Mouse (Mus musculus): ENCODE results near the gene Ergic1. TPM values are rescaled to one million over a fixed set of nuclear protein-coding genes. Genes with fewer than 3 reads are reported as not detected.

The Ergic1 gene
- polyA plus RNA-seq, 1 experiment from 2014 or later, result 115 TPM

- H3K27ac ChIP-seq (ENCODE audit: poor library complexity, severe bottlenecking), result peak overlapping the region; percentile 42; the same call in 1 of the 2 replicates
- ATAC-seq (ENCODE audit: insufficient number of reproducible peaks, low FRiP score), result no peak
- peaks cover 29% of the 10 kb centered on the region for H3K36me3 ChIP-seq
- H3K9ac ChIP-seq, result peak overlapping the region; percentile 32; the same call in 1 of the 2 replicates
- no peaks in the 10 kb centered on the region for H3K27me3 ChIP-seq (replicated peaks)
- WGBS, result 59% methylated on average over 7 of the region's 7 CpGs
- H3K4me3 ChIP-seq, result no peak overlapping the region
- H3K4me1 ChIP-seq (replicated peaks), result peaks cover 77% of the 10 kb centered on the region
- H3K9me3 ChIP-seq (replicated peaks), result no peaks in the 10 kb centered on the region
- H3K4me2 ChIP-seq, result no peak overlapping the region
Measured at GRCm38 (mm10) chr17:26576833-26577232, 15.5 kb downstream of the Ergic1 start.

- Histone ChIP-seq H3K9me3 (replicated peaks) (no peaks in the 10 kb centered on the region), H3K27ac (ENCODE audit: poor library complexity, severe bottlenecking) (peak overlapping the region; percentile 42; the same call in 1 of the 2 replicates), H3K4me3 (no peak overlapping the region), H3K36me3 (peaks cover 28% of the 10 kb centered on the region), H3K4me1 (replicated peaks) (peaks cover 82% of the 10 kb centered on the region), H3K4me2 (no peak overlapping the region), H3K9ac (peak overlapping the region; percentile 32; the same call in 1 of the 2 replicates), H3K27me3 (replicated peaks) (no peaks in the 10 kb centered on the region)
- WGBS, result 57% methylated on average over 11 of the region's 11 CpGs
- ATAC-seq (ENCODE audit: insufficient number of reproducible peaks, low FRiP score), result no peak
Measured at GRCm38 (mm10) chr17:26577309-26577708, 16.0 kb downstream of the Ergic1 start.

- H3K27ac ChIP-seq (ENCODE audit: poor library complexity, severe bottlenecking), result peak overlapping the region; percentile 7; the same call in 1 of the 2 replicates
- no peak for ATAC-seq (ENCODE audit: insufficient number of reproducible peaks, low FRiP score)
- H3K4me2 ChIP-seq, result no peak overlapping the region
- H3K27me3 ChIP-seq (replicated peaks), result no peaks in the 10 kb centered on the region
- peaks cover 89% of the 10 kb centered on the region for H3K4me1 ChIP-seq (replicated peaks)
- WGBS, result 68% methylated on average over 7 of the region's 7 CpGs
- peaks cover 29% of the 10 kb centered on the region for H3K36me3 ChIP-seq
- H3K9ac ChIP-seq, result no peak overlapping the region
- H3K9me3 ChIP-seq (replicated peaks), result no peaks in the 10 kb centered on the region
- H3K4me3 ChIP-seq, result no peak overlapping the region
Measured at GRCm38 (mm10) chr17:26578162-26578561, 16.9 kb downstream of the Ergic1 start.

GRCm38 (mm10) chr17:26578771-26579170 is 17.5 kb downstream of the Ergic1 start:
- peaks cover 29% of the 10 kb centered on the region for H3K36me3 ChIP-seq
- H3K27ac ChIP-seq (ENCODE audit: poor library complexity, severe bottlenecking), result 0 out of 2 replicates have a peak overlapping the region, but pooled peaks have one; percentile 7
- no peak for ATAC-seq (ENCODE audit: insufficient number of reproducible peaks, low FRiP score)
- 0 out of 2 replicates have a peak overlapping the region, but pooled peaks have one; percentile 29 for H3K9ac ChIP-seq
- no peaks in the 10 kb centered on the region for H3K27me3 ChIP-seq (replicated peaks)
- H3K4me2 ChIP-seq, result no peak overlapping the region
- peaks cover 89% of the 10 kb centered on the region for H3K4me1 ChIP-seq (replicated peaks)
- H3K4me3 ChIP-seq, result no peak overlapping the region
- no peaks in the 10 kb centered on the region for H3K9me3 ChIP-seq (replicated peaks)
- WGBS, result 92% methylated on average over 11 of the region's 11 CpGs

- Histone ChIP-seq H3K9ac (0 out of 2 replicates have a peak overlapping the region, but pooled peaks have one; percentile 29), H3K9me3 (replicated peaks) (no peaks in the 10 kb centered on the region), H3K4me2 (no peak overlapping the region), H3K27me3 (replicated peaks) (no peaks in the 10 kb centered on the region), H3K4me1 (replicated peaks) (peaks cover 89% of the 10 kb centered on the region), H3K4me3 (no peak overlapping the region), H3K27ac (ENCODE audit: poor library complexity, severe bottlenecking) (0 out of 2 replicates have a peak overlapping the region, but pooled peaks have one; percentile 8), H3K36me3 (peaks cover 29% of the 10 kb centered on the region)
- no peak for ATAC-seq (ENCODE audit: insufficient number of reproducible peaks, low FRiP score)
- WGBS, result 55% methylated on average over 6 of the region's 6 CpGs
Measured at GRCm38 (mm10) chr17:26579396-26579795, 18.1 kb downstream of the Ergic1 start.

- no peaks in the 10 kb centered on the region for H3K9me3 ChIP-seq (replicated peaks)
- no peak overlapping the region for H3K27ac ChIP-seq (ENCODE audit: poor library complexity, severe bottlenecking)
- H3K27me3 ChIP-seq (replicated peaks), result no peaks in the 10 kb centered on the region
- ATAC-seq (ENCODE audit: insufficient number of reproducible peaks, low FRiP score), result no peak
- no peak overlapping the region for H3K9ac ChIP-seq
- peaks cover 20% of the 10 kb centered on the region for H3K36me3 ChIP-seq
- H3K4me2 ChIP-seq, result no peak overlapping the region
- peaks cover 84% of the 10 kb centered on the region for H3K4me1 ChIP-seq (replicated peaks)
- H3K4me3 ChIP-seq, result no peak overlapping the region
- WGBS, result 98% methylated on average over 3 of the region's 3 CpGs
Measured at GRCm38 (mm10) chr17:26580873-26581401, 19.6 kb downstream of the Ergic1 start.

- Histone ChIP-seq H3K9ac (0 out of 2 replicates have a peak overlapping the region, but pooled peaks have one; percentile 25), H3K27me3 (replicated peaks) (no peaks in the 10 kb centered on the region), H3K27ac (ENCODE audit: poor library complexity, severe bottlenecking) (peak overlapping the region; percentile 95; the same call in 1 of the 2 replicates), H3K36me3 (peaks cover 30% of the 10 kb centered on the region), H3K4me1 (replicated peaks) (peaks cover 71% of the 10 kb centered on the region), H3K4me2 (no peak overlapping the region), H3K9me3 (replicated peaks) (no peaks in the 10 kb centered on the region), H3K4me3 (no peak overlapping the region)
- no peak for ATAC-seq (ENCODE audit: insufficient number of reproducible peaks, low FRiP score)
- WGBS, result 84% methylated on average over 5 of the region's 5 CpGs
Measured at GRCm38 (mm10) chr17:26582297-26582696, 21.0 kb downstream of the Ergic1 start.

GRCm38 (mm10) chr17:26583056-26583455 is 21.8 kb downstream of the Ergic1 start:
- H3K9ac ChIP-seq, result no peak overlapping the region
- H3K27ac ChIP-seq (ENCODE audit: poor library complexity, severe bottlenecking), result peak overlapping the region; percentile 95
- ATAC-seq (ENCODE audit: insufficient number of reproducible peaks, low FRiP score), result no peak
- no peak overlapping the region for H3K4me2 ChIP-seq
- 95% methylated on average over 9 of the region's 9 CpGs for WGBS
- peaks cover 71% of the 10 kb centered on the region for H3K4me1 ChIP-seq (replicated peaks)
- H3K36me3 ChIP-seq, result peaks cover 38% of the 10 kb centered on the region
- no peaks in the 10 kb centered on the region for H3K9me3 ChIP-seq (replicated peaks)
- no peak overlapping the region for H3K4me3 ChIP-seq
- no peaks in the 10 kb centered on the region for H3K27me3 ChIP-seq (replicated peaks)

- H3K4me2 ChIP-seq, result peak overlapping the region; percentile 58; the same call in 1 of the 2 replicates
- H3K4me3 ChIP-seq, result no peak overlapping the region
- peak overlapping the region; percentile 95 for H3K27ac ChIP-seq (ENCODE audit: poor library complexity, severe bottlenecking)
- no peaks in the 10 kb centered on the region for H3K9me3 ChIP-seq (replicated peaks)
- no peak for ATAC-seq (ENCODE audit: insufficient number of reproducible peaks, low FRiP score)
- no peaks in the 10 kb centered on the region for H3K27me3 ChIP-seq (replicated peaks)
- peaks cover 68% of the 10 kb centered on the region for H3K4me1 ChIP-seq (replicated peaks)
- 50% methylated on average over 6 of the region's 6 CpGs for WGBS
- peaks cover 42% of the 10 kb centered on the region for H3K36me3 ChIP-seq
- H3K9ac ChIP-seq, result peak overlapping the region; percentile 66; the same call in 1 of the 2 replicates
Measured at GRCm38 (mm10) chr17:26583606-26584005, 22.3 kb downstream of the Ergic1 start.

- Histone ChIP-seq H3K4me2 (peak overlapping the region; percentile 58), H3K27ac (ENCODE audit: poor library complexity, severe bottlenecking) (peak overlapping the region; percentile 95), H3K4me1 (replicated peaks) (peaks cover 63% of the 10 kb centered on the region), H3K4me3 (0 out of 2 replicates have a peak overlapping the region, but pooled peaks have one; percentile 17), H3K27me3 (replicated peaks) (no peaks in the 10 kb centered on the region), H3K36me3 (peaks cover 45% of the 10 kb centered on the region), H3K9me3 (replicated peaks) (no peaks in the 10 kb centered on the region), H3K9ac (peak overlapping the region; percentile 66)
- ATAC-seq (ENCODE audit: insufficient number of reproducible peaks, low FRiP score), result peak; percentile 10; the same call in 1 of the 2 replicates
- 6% methylated on average over 4 of the region's 4 CpGs for WGBS
Measured at GRCm38 (mm10) chr17:26584063-26584462, 22.8 kb downstream of the Ergic1 start.

- H3K27ac ChIP-seq (ENCODE audit: poor library complexity, severe bottlenecking), result peak overlapping the region; percentile 95
- no peaks in the 10 kb centered on the region for H3K9me3 ChIP-seq (replicated peaks)
- H3K4me2 ChIP-seq, result peak overlapping the region; percentile 58
- H3K4me3 ChIP-seq, result peak overlapping the region; percentile 17
- ATAC-seq (ENCODE audit: insufficient number of reproducible peaks, low FRiP score), result peak; percentile 91
- peaks cover 57% of the 10 kb centered on the region for H3K4me1 ChIP-seq (replicated peaks)
- H3K36me3 ChIP-seq, result peaks cover 45% of the 10 kb centered on the region
- 6% methylated on average over 15 of the region's 15 CpGs for WGBS
- H3K9ac ChIP-seq, result peak overlapping the region; percentile 66
- no peaks in the 10 kb centered on the region for H3K27me3 ChIP-seq (replicated peaks)
Measured at GRCm38 (mm10) chr17:26584558-26585136, 23.4 kb downstream of the Ergic1 start.
